12 mouse cellular contexts compared by ENCODE assay signal in the genomic region with DNA sequence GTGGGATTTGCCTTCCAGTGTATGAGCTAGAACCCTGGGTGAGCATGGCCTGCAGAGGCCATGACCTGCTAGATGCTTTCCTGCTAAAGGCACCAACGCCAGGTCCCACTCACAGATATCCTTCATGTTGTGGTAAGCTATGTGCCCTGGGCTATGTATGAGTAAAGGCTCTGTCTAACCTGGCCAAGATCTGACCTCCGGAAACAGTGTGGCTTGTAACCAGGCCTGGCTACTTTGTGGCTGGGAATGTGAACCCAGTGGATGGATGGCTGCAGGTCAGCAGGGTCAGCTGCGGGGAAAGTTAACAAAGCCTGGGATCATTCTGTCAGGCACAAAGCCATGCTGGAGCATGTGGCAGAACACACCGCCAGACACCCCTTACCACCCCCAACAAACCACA. TPM values are rescaled to one million over a fixed set of nuclear protein-coding genes. Genes with fewer than 3 reads are reported as not detected.
DNase-seq lines count a peak whose midpoint lies in the region; ATAC-seq lines count a peak whose summit lies in the region.
"Had no signal": no experiment of that assay in that cellular context is flagged by ENCODE, and none has a peak within 500 bp of the region (broad histone marks: within the 10 kb centered on the region; RNA-seq: fewer than 3 reads in every experiment).

No protein-coding gene starts in this region.

- peak; percentile 27 for DNase-seq in kidney, adult 9 months
- DNase-seq in kidney, postnatal 36 days: no peak
- DNase-seq in embryo, embryonic 10 days (ENCODE audit: low spot score): peak; percentile 88
- DNase-seq in left cerebral cortex, postnatal 36 days (ENCODE audit: low spot score in 2 of 2): no peak
- DNase-seq in left cerebral cortex, postnatal 10 days (ENCODE audit: extremely low spot score in 1 of 2, low spot score in 2 of 2): no peak
- DNase-seq in cerebellum, adult 9-11 months: no peak
- DNase-seq: gastrocnemius, postnatal 36 days had no signal

- H3K4me3 ChIP-seq in forebrain, embryonic 15.5 days: no peak overlapping the region
- H3K4me3 ChIP-seq in midbrain, embryonic 15.5 days: no peak overlapping the region
- H3K4me3 ChIP-seq: lung, embryonic 15.5 days had no signal

- no peak overlapping the region for H3K4me2 ChIP-seq in forebrain, embryonic 15.5 days (replicated peaks)
- no peak overlapping the region for H3K4me2 ChIP-seq in midbrain, embryonic 15.5 days
- H3K4me2 ChIP-seq: lung, embryonic 15.5 days had no signal

- H3K9ac ChIP-seq in forebrain, embryonic 15.5 days (replicated peaks): no peak overlapping the region
- H3K9ac ChIP-seq in midbrain, embryonic 15.5 days: no peak overlapping the region; the same call in 1 of the 2 replicates
- H3K9ac ChIP-seq: lung, embryonic 15.5 days had no signal

- peaks cover 40% of the 10 kb centered on the region for H3K36me3 ChIP-seq in forebrain, embryonic 15.5 days
- peaks cover 12% of the 10 kb centered on the region; the same call in 1 of the 2 replicates for H3K36me3 ChIP-seq in midbrain, embryonic 15.5 days (replicated peaks)

- H3K27me3 ChIP-seq in forebrain, embryonic 15.5 days: no peaks in the 10 kb centered on the region
- no peaks in the 10 kb centered on the region for H3K27me3 ChIP-seq in midbrain, embryonic 15.5 days (replicated peaks)
- H3K27me3 ChIP-seq: lung, embryonic 15.5 days had no signal

- 29% methylated on average over 4 of the region's 4 CpGs for WGBS in forebrain, embryonic 15.5 days
- 18% methylated on average over 4 of the region's 4 CpGs for WGBS in midbrain, embryonic 15.5 days

- H3K9me3 ChIP-seq in forebrain, embryonic 15.5 days: no peaks in the 10 kb centered on the region
- H3K9me3 ChIP-seq in midbrain, embryonic 15.5 days: no peaks in the 10 kb centered on the region
- H3K9me3 ChIP-seq: lung, embryonic 15.5 days had no signal

- intact Hi-C loops in left cerebral cortex, postnatal 36 days (cut with DNase I): loop anchor here (10.0 kb wide), 1 partner anchor 213 kb away; a partner anchor contains a TSS
- intact Hi-C loops in left cerebral cortex, postnatal 10 days (cut with DNase I): no loop called here

- peaks cover 16% of the 10 kb centered on the region for H3K4me1 ChIP-seq in forebrain, embryonic 15.5 days
- H3K4me1 ChIP-seq in midbrain, embryonic 15.5 days: peaks cover 35% of the 10 kb centered on the region

- no peak for ATAC-seq in forebrain, embryonic 15.5 days (replicated peaks)
- ATAC-seq in midbrain, embryonic 15.5 days (replicated peaks): no peak
- ATAC-seq: activated CD4-positive, CD25-positive, alpha-beta regulatory T cell, adult 4 months; inflammation-experienced regulatory T-cells, adult 6 months had no signal

- 0 out of 2 replicates have a peak overlapping the region, but pooled peaks have one; percentile 1 for H3K27ac ChIP-seq in forebrain, embryonic 15.5 days (replicated peaks)
- peak overlapping the region; percentile 51 for H3K27ac ChIP-seq in midbrain, embryonic 15.5 days
- H3K27ac ChIP-seq: lung, embryonic 15.5 days had no signal

RNA-seq across cellular contexts. Expression of a gene that starts 1.0 kb away (rescaled TPM):
- polyA plus RNA-seq in forebrain, embryonic 15.5 days (2015; fragmentation: Nextera tagmentation; extraction: Ambion mirVana): 0.55 and 0.60 TPM in 2 replicates
- 0.47 and 0.54 TPM in 2 replicates for polyA plus RNA-seq in midbrain, embryonic 15.5 days (2015; fragmentation: Nextera tagmentation; extraction: Ambion mirVana)
- total RNA-seq in left cerebral cortex, postnatal 36 days (2021): 1 to 10 TPM; 1.4 to 1.5 TPM
- 1 to 10 TPM in 1 of 2 experiments, under 1 TPM in 1; 0.63 to 1.4 TPM for total RNA-seq in left cerebral cortex, postnatal 10 days (2021)

RNA-seq across cellular contexts. Expression of a gene that starts 6.8 kb away (rescaled TPM):
- polyA plus RNA-seq in forebrain, embryonic 15.5 days (2015; fragmentation: Nextera tagmentation; extraction: Ambion mirVana): 61.8 and 62.0 TPM in 2 replicates
- polyA plus RNA-seq in midbrain, embryonic 15.5 days (2015; fragmentation: Nextera tagmentation; extraction: Ambion mirVana): 70.5 and 71.1 TPM in 2 replicates
- 10 to 100 TPM; 33.3 to 36.4 TPM for total RNA-seq in left cerebral cortex, postnatal 36 days (2021)
- 10 to 100 TPM; 34.8 to 36.0 TPM for total RNA-seq in left cerebral cortex, postnatal 10 days (2021)

RNA-seq across cellular contexts. Expression of a gene that starts 13.1 kb away (rescaled TPM):
- 14.4 and 16.7 TPM in 2 replicates for polyA plus RNA-seq in forebrain, embryonic 15.5 days (2015; fragmentation: Nextera tagmentation; extraction: Ambion mirVana)
- polyA plus RNA-seq in midbrain, embryonic 15.5 days (2015; fragmentation: Nextera tagmentation; extraction: Ambion mirVana): 18.5 and 19.8 TPM in 2 replicates
- total RNA-seq in left cerebral cortex, postnatal 36 days (2021): 10 to 100 TPM; 23.5 to 29.8 TPM
- 10 to 100 TPM; 27.7 to 31.4 TPM for total RNA-seq in left cerebral cortex, postnatal 10 days (2021)

RNA-seq across cellular contexts. Expression of a gene that starts 20.4 kb away (rescaled TPM):
- 18.8 and 24.8 TPM in 2 replicates for polyA plus RNA-seq in forebrain, embryonic 15.5 days (2015; fragmentation: Nextera tagmentation; extraction: Ambion mirVana)
- 19.7 and 23.3 TPM in 2 replicates for polyA plus RNA-seq in midbrain, embryonic 15.5 days (2015; fragmentation: Nextera tagmentation; extraction: Ambion mirVana)
- 10 to 100 TPM; 21.2 to 36.6 TPM for total RNA-seq in left cerebral cortex, postnatal 36 days (2021)
- 10 to 100 TPM; 34.0 to 35.6 TPM for total RNA-seq in left cerebral cortex, postnatal 10 days (2021)

RNA-seq across cellular contexts. Expression of a gene that starts 37.0 kb away (rescaled TPM):
- polyA plus RNA-seq in forebrain, embryonic 15.5 days (2015; fragmentation: Nextera tagmentation; extraction: Ambion mirVana): 15.2 and 16.1 TPM in 2 replicates
- polyA plus RNA-seq in midbrain, embryonic 15.5 days (2015; fragmentation: Nextera tagmentation; extraction: Ambion mirVana): 17.2 and 18.3 TPM in 2 replicates
- total RNA-seq in left cerebral cortex, postnatal 36 days (2021): 10 to 100 TPM; 73.7 to 86.7 TPM
- total RNA-seq in left cerebral cortex, postnatal 10 days (2021): 10 to 100 TPM; 68.8 to 74.7 TPM

Comparison
In these comparisons a context has a peak if more than half of its experiments do, and no peak if none do; other contexts are left out.
1. DNase-seq: peak in kidney, adult 9 months (single experiment) and embryo, embryonic 10 days (single experiment); none in kidney, postnatal 36 days (0 of 2), left cerebral cortex, postnatal 36 days (0 of 2), left cerebral cortex, postnatal 10 days (0 of 2) and cerebellum, adult 9-11 months (single experiment).